Mouse (Mus musculus): ENCODE data around the gene Txlna.

DNA sequence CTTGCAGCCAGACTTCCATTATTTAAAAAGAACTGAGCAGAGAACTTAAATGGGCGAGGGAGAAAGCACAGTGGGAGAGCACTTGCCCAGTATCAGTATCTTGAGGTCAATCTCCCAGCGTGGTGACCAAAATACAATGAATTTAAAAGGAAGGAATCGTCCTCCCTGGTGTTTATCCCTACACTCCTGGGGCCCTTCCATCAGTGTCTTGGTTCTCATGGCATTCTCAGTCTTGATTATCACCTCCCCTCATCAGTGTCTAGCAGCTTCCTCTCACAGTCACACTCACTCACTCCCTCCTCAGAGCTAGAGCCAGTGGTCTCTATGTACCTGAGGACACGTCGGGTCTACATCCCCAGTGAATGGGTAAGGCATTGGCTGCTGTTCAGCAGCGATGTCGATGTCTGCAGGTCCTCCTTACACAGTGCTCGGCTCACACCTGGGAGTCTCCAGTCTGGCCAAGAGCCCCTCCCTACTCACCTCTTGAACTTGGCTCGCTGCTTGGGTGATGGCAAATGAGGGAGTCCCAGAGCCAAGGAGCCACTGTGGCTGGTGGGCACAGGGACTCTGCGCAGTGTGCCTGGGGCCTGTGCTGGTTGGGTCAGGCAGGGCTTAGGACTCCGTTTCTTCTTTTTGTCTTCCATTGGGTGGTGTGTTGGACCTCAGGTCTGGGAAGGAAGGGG lies 18.6 kb downstream of the Txlna start:
- no peak for TF ChIP-seq EP300 (IDR thresholded peaks at IDR 0.05; ENCODE audit: low read depth)
- no peak for TF ChIP-seq CTCF (IDR thresholded peaks at IDR 0.05; ENCODE audit: low read depth)
